Mouse (Mus musculus): ENCODE results near the gene Col6a3. TPM values are rescaled to one million over a fixed set of nuclear protein-coding genes. Genes with fewer than 3 reads are reported as not detected.

The Col6a3 gene
- polyA plus RNA-seq, 1 experiment from 2014 or later, result 56.9 TPM

DNA sequence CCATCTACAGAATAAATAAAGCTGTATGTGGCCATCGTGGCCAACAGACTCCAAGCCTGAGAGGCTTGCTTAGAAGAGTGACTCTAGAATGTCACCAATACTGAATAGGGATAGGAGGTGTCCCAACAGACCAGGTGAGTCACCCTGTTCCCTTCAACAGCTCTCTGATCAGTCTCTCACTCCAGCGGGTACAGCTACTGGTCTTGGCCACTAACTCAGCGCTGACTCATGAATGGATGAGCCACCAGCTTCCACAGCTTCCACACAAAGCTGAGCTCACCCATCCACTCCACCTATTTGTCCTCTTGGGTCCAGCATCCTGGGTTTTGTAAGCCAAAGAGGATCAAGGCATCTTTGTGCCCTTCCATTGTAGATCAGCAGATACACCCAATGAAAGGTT lies 114.3 kb downstream of the Col6a3 start:
- DNase-seq (ENCODE audit: low spot score) (no peak), ATAC-seq (ENCODE audit: low FRiP score, low TSS enrichment) (no peak)
- 76% methylated on average over 3 of the region's 3 CpGs for WGBS
- TF ChIP-seq CTCF (IDR thresholded peaks at IDR 0.05; ENCODE audit: low read depth), result no peak
- TF ChIP-seq EP300 (optimal IDR thresholded peaks at IDR 0.05), result no peak
- H3K27me3 ChIP-seq (ENCODE audit: control insufficient read depth, insufficient read depth, low read length), result no peaks in the 10 kb centered on the region
- H3K27ac ChIP-seq (replicated peaks), result 0 out of 2 replicates have a peak overlapping the region, but pooled peaks have one; percentile 24
- no peak overlapping the region for H3K9ac ChIP-seq (ENCODE audit: low read length)
- H3K4me1 ChIP-seq (replicated peaks; ENCODE audit: control insufficient read depth, insufficient read depth), result no peaks in the 10 kb centered on the region
- no peak overlapping the region for H3K4me2 ChIP-seq (replicated peaks; ENCODE audit: low read depth)
- H3K36me3 ChIP-seq (ENCODE audit: control insufficient read depth, insufficient read depth, low read length), result no peaks in the 10 kb centered on the region
- H3K9me3 ChIP-seq (ENCODE audit: control insufficient read depth, low read length), result no peaks in the 10 kb centered on the region
- no peak overlapping the region for H3K4me3 ChIP-seq (ENCODE audit: low read depth, low read length)

DNA sequence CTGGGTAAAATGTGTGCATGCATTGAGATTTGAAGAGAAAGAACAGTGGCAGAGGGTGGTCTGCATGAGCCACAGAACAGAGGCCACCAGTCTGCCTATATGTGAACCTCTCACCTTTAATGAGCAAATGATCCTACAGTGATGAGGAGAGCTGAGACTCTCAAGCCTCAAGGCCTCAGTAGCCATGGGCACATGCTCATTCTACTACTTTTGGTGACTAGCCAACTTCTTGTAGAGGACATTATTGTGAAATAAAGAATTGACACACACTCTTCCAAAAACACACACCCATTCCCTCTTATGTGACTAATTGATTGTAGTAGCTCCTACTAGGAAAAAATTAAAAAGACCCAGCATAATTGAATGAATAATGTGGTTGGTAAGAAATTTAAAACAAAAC lies 120.0 kb downstream of the Col6a3 start:
- Histone ChIP-seq H3K27me3 (ENCODE audit: control insufficient read depth, insufficient read depth, low read length) (no peaks in the 10 kb centered on the region), H3K4me2 (replicated peaks; ENCODE audit: low read depth) (no peak overlapping the region), H3K4me3 (ENCODE audit: low read depth, low read length) (no peak overlapping the region), H3K4me1 (replicated peaks; ENCODE audit: control insufficient read depth, insufficient read depth) (no peaks in the 10 kb centered on the region), H3K36me3 (ENCODE audit: control insufficient read depth, insufficient read depth, low read length) (no peaks in the 10 kb centered on the region), H3K27ac (replicated peaks) (no peak overlapping the region), H3K9me3 (ENCODE audit: control insufficient read depth, low read length) (no peaks in the 10 kb centered on the region), H3K9ac (ENCODE audit: low read length) (no peak overlapping the region)
- no peak for DNase-seq (ENCODE audit: low spot score)
- no peak for ATAC-seq (ENCODE audit: low FRiP score, low TSS enrichment)
- no peak for TF ChIP-seq CTCF (IDR thresholded peaks at IDR 0.05; ENCODE audit: low read depth)
- TF ChIP-seq EP300 (optimal IDR thresholded peaks at IDR 0.05), result no peak

DNA sequence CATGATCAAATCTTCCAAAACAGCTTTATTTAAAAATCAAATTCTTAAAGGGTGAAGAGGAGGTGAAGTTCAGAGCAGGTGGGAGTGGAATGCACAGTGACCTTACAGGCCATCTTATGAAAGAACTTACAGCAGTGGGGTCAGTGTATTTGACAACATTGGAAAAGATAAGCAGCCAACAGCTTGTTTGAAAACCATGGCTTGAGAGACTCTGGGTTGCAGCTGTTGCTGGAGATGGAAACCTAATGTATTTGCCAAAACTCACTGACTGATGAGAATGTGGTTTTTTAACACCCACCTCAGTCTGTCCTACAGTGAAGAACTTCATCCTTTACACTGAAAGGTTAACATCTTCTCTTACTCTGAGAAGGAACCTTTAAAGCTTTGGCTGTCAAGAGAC lies 120.4 kb downstream of the Col6a3 start:
- Histone ChIP-seq H3K27me3 (ENCODE audit: control insufficient read depth, insufficient read depth, low read length) (no peaks in the 10 kb centered on the region), H3K4me3 (ENCODE audit: low read depth, low read length) (no peak overlapping the region), H3K27ac (replicated peaks) (no peak overlapping the region), H3K36me3 (ENCODE audit: control insufficient read depth, insufficient read depth, low read length) (no peaks in the 10 kb centered on the region), H3K9ac (ENCODE audit: low read length) (no peak overlapping the region), H3K4me1 (replicated peaks; ENCODE audit: control insufficient read depth, insufficient read depth) (no peaks in the 10 kb centered on the region), H3K9me3 (ENCODE audit: control insufficient read depth, low read length) (no peaks in the 10 kb centered on the region), H3K4me2 (replicated peaks; ENCODE audit: low read depth) (no peak overlapping the region)
- TF ChIP-seq EP300 (optimal IDR thresholded peaks at IDR 0.05), result no peak
- TF ChIP-seq CTCF (IDR thresholded peaks at IDR 0.05; ENCODE audit: low read depth), result no peak
- DNase-seq (ENCODE audit: low spot score) (no peak), ATAC-seq (ENCODE audit: low FRiP score, low TSS enrichment) (no peak)

DNA sequence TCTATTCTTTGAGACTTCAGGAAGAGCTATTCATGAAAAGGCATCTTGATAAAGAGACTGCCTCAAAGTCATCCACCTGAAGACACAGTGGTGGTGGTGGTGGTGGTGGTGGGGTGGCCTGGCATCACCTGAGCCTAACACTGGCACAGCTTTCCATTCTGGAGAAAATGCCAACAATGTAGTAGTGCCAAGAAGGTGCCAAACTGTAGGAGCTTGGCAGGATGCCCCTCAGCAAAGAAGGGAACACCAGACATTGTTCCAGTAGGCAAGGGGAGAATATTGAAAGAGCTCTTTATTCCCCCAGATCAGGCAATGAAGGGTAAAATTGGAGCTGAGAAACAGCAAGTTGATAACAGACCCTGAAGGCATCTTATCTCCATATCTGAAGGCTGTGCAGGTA lies 121.8 kb downstream of the Col6a3 start:
- no peak overlapping the region for H3K9ac ChIP-seq (ENCODE audit: low read length)
- no peaks in the 10 kb centered on the region for H3K9me3 ChIP-seq (ENCODE audit: control insufficient read depth, low read length)
- H3K4me1 ChIP-seq (replicated peaks; ENCODE audit: control insufficient read depth, insufficient read depth), result no peaks in the 10 kb centered on the region
- no peak overlapping the region for H3K4me2 ChIP-seq (replicated peaks; ENCODE audit: low read depth)
- H3K27ac ChIP-seq (replicated peaks), result no peak overlapping the region
- no peak overlapping the region for H3K4me3 ChIP-seq (ENCODE audit: low read depth, low read length)
- H3K36me3 ChIP-seq (ENCODE audit: control insufficient read depth, insufficient read depth, low read length), result no peaks in the 10 kb centered on the region
- DNase-seq (ENCODE audit: low spot score) (no peak), ATAC-seq (ENCODE audit: low FRiP score, low TSS enrichment) (no peak)
- TF ChIP-seq CTCF (IDR thresholded peaks at IDR 0.05; ENCODE audit: low read depth) (no peak), EP300 (optimal IDR thresholded peaks at IDR 0.05) (no peak)
- no peaks in the 10 kb centered on the region for H3K27me3 ChIP-seq (ENCODE audit: control insufficient read depth, insufficient read depth, low read length)

DNA sequence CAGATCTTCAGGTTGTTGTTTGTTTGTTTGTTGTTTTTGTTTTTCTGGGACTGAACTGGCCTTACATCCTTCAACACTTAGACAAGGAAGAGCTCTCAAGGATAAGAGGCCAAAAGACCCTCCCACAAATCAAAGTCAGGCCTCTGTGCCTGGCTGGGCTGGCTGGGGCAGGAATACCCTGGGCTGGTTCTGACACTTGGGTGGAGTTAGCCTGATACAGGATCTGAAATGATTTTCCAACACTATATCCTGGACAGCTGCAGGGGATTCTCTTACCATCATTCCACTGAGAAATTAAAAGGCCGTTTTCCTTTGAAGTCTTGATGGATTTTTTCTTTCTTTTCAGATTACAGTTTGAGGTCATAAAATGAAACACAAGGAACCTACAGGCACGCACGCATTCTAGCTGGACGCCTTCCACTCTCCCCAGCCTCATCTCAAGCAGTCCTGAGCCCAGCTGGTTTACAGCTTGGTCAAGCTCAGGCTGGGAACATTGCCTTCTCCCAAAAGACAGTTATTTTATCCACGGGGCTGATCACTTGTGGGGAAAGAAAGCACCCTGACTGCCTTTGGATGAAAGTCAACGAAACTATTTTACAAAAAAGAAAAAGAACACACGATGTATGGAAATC lies 123.0 kb downstream of the Col6a3 start:
- no peaks in the 10 kb centered on the region for H3K9me3 ChIP-seq (ENCODE audit: control insufficient read depth, low read length)
- peak; percentile 13 for TF ChIP-seq EP300 (optimal IDR thresholded peaks at IDR 0.05)
- TF ChIP-seq CTCF (IDR thresholded peaks at IDR 0.05; ENCODE audit: low read depth), result no peak

DNA sequence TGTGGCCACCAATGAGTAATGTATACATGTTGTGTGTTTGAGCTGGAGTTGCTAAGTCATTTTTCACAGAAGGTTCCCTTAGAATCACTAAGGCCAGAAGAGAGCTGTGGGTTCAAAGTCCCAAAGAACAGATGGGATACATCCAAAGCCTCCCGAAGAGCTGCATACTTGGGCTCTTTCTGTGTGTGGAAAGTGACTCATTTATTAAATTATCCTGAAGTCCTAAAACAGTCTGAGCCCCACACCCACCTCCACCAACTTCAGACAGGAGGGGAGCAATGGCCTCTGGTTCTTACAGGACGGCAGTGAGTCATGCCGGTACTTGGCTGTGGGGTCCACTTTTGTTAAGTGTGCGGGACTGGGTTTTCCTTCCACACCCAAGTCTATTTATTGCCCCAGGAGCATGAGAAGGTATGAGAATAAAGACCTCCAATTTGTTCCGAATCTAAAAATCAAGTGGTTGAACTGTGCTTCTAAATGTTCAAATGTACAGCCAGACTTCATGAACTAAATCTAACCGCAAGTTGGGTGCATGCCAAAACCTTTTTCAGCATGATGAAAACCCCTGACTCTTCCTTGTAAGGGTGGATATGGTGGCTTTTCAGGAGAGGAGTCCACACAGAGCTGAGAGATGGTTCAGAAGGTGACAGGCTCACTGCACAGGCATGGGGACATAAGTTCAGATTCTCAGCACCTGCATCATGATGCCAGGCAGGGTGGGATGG lies 124.8 kb downstream of the Col6a3 start:
- no peaks in the 10 kb centered on the region for H3K9me3 ChIP-seq (ENCODE audit: control insufficient read depth, low read length)
- H3K4me3 ChIP-seq (ENCODE audit: low read depth, low read length), result no peak overlapping the region
- H3K9ac ChIP-seq (ENCODE audit: low read length), result no peak overlapping the region
- 24% methylated on average over 6 of the region's 6 CpGs for WGBS
- no peaks in the 10 kb centered on the region for H3K4me1 ChIP-seq (replicated peaks; ENCODE audit: control insufficient read depth, insufficient read depth)
- H3K4me2 ChIP-seq (replicated peaks; ENCODE audit: low read depth), result no peak overlapping the region
- no peak for DNase-seq (ENCODE audit: low spot score)
- H3K27ac ChIP-seq (replicated peaks), result peak overlapping the region; percentile 67; the same call in 1 of the 2 replicates
- TF ChIP-seq CTCF (IDR thresholded peaks at IDR 0.05; ENCODE audit: low read depth) (no peak), EP300 (optimal IDR thresholded peaks at IDR 0.05) (no peak)
- no peaks in the 10 kb centered on the region for H3K27me3 ChIP-seq (ENCODE audit: control insufficient read depth, insufficient read depth, low read length)
- peak; percentile 76 for ATAC-seq (ENCODE audit: low FRiP score, low TSS enrichment)
- H3K36me3 ChIP-seq (ENCODE audit: control insufficient read depth, insufficient read depth, low read length), result no peaks in the 10 kb centered on the region

More for the DNA sequence above, 123.0 kb downstream of the Col6a3 start:
- 42% methylated on average over 7 of the region's 7 CpGs for WGBS
- Histone ChIP-seq H3K9ac (ENCODE audit: low read length) (no peak overlapping the region), H3K27me3 (ENCODE audit: control insufficient read depth, insufficient read depth, low read length) (no peaks in the 10 kb centered on the region), H3K4me1 (replicated peaks; ENCODE audit: control insufficient read depth, insufficient read depth) (no peaks in the 10 kb centered on the region), H3K27ac (replicated peaks) (peak overlapping the region; percentile 36), H3K36me3 (ENCODE audit: control insufficient read depth, insufficient read depth, low read length) (no peaks in the 10 kb centered on the region), H3K4me3 (ENCODE audit: low read depth, low read length) (no peak overlapping the region), H3K4me2 (replicated peaks; ENCODE audit: low read depth) (no peak overlapping the region)
- no peak for ATAC-seq (ENCODE audit: low FRiP score, low TSS enrichment)
- no peak for DNase-seq (ENCODE audit: low spot score)
